Mouse (Mus musculus): ENCODE measurements around the gene Ddn. TPM values are rescaled to one million over a fixed set of nuclear protein-coding genes. Genes with fewer than 3 reads are reported as not detected.

Gene Ddn
- total RNA-seq, 2 experiments from 2014 or later: 0.22 to 0.35 TPM

GRCm38 (mm10) chr15:98802926-98803325 lies 6.4 kb downstream of the Ddn start:
- DNase-seq: no peak
- intact Hi-C loops (cut with DNase I): no loop called here

- intact Hi-C loops (cut with DNase I): loop anchor here (2.0 kb wide), 1 partner anchor 135 kb away; no protein-coding TSS in a partner anchor
- DNase-seq: peak; percentile 78 to 89
These were observed 9.9 kb downstream of the Ddn start for GRCm38 (mm10) chr15:98799396-98799795.

DNA sequence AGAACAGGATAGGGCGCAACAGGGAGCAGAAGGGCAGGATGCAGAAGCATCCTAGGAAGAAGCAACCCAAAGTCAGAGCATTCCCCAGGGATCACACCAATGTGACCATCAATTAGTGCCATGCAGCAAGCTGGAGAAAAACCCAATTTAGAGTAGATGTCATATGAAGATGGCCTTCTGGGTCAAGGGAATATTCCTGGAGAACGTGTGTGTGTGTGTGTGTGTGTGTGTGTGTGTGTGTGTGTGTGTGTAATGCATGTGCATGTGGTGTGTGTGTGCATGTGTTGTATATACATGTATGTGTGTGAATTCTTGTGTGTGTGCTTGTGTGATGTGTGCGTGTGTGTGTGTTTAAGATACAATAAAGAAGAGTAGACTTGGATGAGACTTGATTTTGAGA lies 10.4 kb downstream of the Ddn start:
- intact Hi-C loops (cut with DNase I): loop anchor here (2.0 kb wide), 1 partner anchor 134 kb away; no protein-coding TSS in a partner anchor

DNA sequence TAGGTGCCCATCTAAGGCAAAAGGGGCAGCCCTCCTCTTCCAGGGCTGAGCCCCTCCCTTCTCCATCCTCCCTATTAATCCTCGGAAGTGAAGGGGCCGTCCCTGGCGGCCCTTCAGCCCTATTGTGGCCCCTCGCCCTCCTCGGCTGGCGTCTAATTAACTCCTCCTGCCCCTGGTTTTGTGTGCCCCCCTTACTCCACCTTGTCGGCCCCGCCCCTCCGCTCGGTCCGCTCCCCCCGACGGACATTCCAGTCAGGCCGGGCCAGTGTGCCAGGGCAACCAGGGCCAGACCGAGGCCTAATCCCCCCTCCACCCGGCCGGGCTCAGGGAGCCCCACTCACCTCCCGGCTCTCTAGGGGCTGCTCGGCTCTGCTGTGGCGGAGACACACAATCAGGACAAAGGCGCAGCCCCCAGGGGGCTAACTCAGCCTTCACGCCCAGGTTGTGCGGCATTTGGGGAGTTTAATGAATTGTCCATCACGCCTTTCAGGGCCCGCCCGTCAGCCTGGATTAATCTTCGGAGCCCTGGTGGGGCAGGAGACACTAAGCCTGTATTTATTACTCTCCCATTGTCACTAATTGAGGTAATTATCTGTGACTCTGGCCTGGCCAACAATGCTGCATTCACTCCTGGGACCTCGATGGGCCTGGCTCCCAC lies 11.3 kb downstream of the Ddn start:
- DNase-seq: no peak
- intact Hi-C loops (cut with DNase I): loop anchor here (2.0 kb wide), 1 partner anchor 133 kb away; no protein-coding TSS in a partner anchor

More for the DNA sequence above, 10.4 kb downstream of the Ddn start:
- no peak for DNase-seq

- intact Hi-C loops (cut with DNase I): no loop called here
These were observed 12.3 kb downstream of the Ddn start for GRCm38 (mm10) chr15:98796803-98797595.

DNA sequence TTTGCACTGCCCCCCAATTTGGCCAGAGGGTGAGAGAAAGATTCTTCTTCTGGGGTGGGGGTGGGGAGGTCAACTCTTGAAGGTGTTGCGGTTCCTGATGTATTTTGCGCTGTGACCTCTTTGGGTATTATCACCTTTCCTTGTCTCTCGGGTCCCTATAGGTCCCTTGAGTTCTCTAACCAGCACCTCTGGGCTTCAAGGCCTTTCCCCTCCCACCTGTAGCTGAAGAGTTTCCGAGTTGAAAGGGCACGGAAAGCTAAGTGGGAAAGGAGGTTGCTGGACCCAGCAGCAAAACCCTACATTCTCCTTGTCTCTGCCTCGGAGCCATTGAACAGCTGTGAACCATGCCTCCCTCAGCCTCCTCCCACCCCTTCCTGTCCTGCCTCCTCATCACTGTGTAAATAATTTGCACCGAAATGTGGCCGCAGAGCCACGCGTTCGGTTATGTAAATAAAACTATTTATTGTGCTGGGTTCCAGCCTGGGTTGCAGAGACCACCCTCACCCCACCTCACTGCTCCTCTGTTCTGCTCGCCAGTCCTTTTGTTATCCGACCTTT lies 16.1 kb downstream of the Ddn start:
- intact Hi-C loops (cut with DNase I): loop anchor here (5.0 kb wide), 1 partner anchor 81 kb away; no protein-coding TSS in a partner anchor

More at GRCm38 (mm10) chr15:98796803-98797595, 12.3 kb downstream of the Ddn start:
- DNase-seq: no peak

DNA sequence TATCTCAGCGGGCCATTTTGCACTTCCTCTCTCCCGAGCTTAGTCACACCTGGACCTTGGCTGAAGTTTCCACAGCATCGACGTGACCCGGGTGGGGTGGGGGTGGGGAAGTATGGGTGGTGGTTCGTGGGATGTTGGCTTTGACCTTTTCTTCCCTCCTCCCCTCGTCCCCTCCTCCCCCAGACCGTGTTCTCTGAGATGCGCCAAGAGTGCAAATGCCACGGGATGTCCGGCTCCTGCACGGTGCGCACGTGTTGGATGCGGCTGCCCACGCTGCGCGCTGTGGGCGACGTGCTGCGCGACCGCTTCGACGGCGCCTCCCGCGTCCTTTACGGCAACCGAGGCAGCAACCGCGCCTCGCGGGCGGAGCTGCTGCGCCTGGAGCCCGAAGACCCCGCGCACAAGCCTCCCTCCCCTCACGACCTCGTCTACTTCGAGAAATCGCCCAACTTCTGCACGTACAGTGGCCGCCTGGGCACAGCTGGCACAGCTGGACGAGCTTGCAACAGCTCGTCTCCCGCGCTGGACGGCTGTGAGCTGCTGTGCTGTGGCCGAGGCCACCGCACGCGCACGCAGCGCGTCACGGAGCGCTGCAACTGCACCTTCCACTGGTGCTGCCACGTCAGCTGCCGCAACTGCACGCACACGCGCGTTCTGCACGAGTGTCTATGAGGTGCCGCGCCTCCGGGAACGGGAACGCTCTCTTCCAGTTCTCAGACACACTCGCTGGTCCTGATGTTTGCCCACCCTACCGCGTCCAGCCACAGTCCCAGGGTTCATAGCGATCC lies 16.9 kb downstream of the Ddn start:
- intact Hi-C loops (cut with DNase I): loop anchor here (5.0 kb wide), 1 partner anchor 80 kb away; no protein-coding TSS in a partner anchor
- no peak for DNase-seq

More for the DNA sequence above, 16.1 kb downstream of the Ddn start:
- no peak for DNase-seq

DNA sequence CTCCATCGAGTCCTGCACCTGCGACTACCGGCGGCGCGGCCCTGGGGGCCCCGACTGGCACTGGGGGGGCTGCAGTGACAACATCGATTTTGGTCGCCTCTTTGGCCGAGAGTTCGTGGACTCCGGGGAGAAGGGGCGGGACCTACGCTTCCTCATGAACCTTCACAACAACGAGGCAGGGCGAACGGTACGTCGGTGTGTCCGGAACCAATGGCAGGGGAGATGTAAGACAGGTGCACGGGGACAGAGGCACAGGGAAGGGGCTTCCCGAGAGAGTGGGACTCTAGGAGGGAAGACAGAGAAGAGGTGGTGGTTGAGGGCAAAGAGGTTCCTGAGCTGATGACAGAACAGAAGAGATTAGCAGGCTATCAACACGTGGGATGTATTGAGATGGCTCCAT lies 17.5 kb downstream of the Ddn start:
- no peak for DNase-seq
- intact Hi-C loops (cut with DNase I): loop anchor here (5.0 kb wide), 1 partner anchor 79 kb away; no protein-coding TSS in a partner anchor

DNA sequence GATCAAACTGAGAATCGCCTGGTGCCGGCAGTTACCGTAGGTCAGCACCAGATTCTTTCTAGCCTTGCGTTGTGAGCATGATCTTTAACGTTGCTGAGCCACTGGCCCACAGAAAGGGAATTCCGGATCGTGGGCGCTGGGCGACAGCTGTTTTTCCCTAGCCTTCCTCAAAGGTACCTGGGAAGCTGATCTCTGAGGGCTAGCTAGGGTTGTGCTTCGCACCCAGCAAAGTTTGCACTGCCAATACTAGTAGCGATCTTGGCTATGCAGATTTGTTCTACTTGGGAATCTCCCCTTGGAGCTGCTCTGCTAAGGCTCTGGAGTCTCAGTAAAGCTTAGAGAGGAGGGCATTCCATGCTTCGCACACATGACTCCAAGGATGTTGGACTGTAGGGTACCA lies 18.1 kb downstream of the Ddn start:
- DNase-seq: no peak
- intact Hi-C loops (cut with DNase I): loop anchor here (5.0 kb wide), 1 partner anchor 79 kb away; no protein-coding TSS in a partner anchor

DNA sequence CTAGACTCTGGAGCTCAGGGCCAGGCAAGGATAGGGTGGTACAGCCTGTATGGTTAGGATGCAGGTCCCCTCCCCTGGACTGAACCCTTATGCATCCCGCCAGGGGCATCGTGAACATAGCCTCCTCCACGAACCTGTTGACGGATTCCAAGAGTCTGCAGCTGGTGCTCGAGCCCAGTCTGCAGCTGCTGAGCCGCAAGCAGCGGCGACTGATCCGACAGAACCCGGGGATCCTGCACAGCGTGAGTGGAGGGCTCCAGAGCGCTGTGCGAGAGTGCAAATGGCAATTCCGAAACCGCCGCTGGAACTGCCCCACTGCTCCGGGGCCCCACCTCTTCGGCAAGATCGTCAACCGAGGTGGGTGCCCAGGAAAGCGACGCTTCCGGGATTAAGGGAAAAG lies 18.5 kb downstream of the Ddn start:
- DNase-seq: peak in 1 of 2 experiments; percentile 9
- intact Hi-C loops (cut with DNase I): loop anchor here (5.0 kb wide), 1 partner anchor 78 kb away; no protein-coding TSS in a partner anchor

- DNase-seq: peak; percentile 67 to 70
- intact Hi-C loops (cut with DNase I): loop anchor here (5.0 kb wide), 1 partner anchor 78 kb away; no protein-coding TSS in a partner anchor
These were observed 19.4 kb downstream of the Ddn start, which contains the start of gene Wnt1 for GRCm38 (mm10) chr15:98789661-98790535. Gene Wnt1 (plus strand): TSS chr15:98789857.

- peak in 1 of 2 experiments; percentile 7 for DNase-seq
- intact Hi-C loops (cut with DNase I): no loop called here
These were observed 20.2 kb downstream of the Ddn start for GRCm38 (mm10) chr15:98788972-98789660.

DNA sequence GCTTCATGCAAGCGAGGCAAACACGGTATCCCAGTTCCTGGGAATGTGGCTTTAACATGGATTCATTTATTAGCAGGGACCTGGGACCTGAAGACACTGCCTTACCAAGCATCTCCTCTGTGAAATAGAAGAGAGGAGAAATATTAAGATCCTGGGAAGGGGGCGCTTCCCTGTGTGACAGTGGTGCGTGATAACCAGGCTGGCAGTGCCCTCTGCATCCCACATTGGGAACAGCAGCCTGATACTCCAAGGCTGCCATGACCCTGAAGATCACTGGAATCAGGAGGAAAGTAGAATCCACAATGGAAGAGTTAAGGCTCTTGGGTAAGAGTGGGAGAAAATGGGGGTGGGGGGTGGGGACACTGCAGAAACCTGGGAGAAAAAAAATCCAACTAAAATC lies 21.4 kb downstream of the Ddn start:
- intact Hi-C loops (cut with DNase I): no loop called here
- DNase-seq: no peak

- intact Hi-C loops (cut with DNase I): no loop called here
- DNase-seq: no peak
These were observed 23.5 kb downstream of the Ddn start for GRCm38 (mm10) chr15:98785744-98786143.

GRCm38 (mm10) chr15:98781166-98781565 lies 28.1 kb downstream of the Ddn start:
- DNase-seq: no peak
- intact Hi-C loops (cut with DNase I): no loop called here

DNA sequence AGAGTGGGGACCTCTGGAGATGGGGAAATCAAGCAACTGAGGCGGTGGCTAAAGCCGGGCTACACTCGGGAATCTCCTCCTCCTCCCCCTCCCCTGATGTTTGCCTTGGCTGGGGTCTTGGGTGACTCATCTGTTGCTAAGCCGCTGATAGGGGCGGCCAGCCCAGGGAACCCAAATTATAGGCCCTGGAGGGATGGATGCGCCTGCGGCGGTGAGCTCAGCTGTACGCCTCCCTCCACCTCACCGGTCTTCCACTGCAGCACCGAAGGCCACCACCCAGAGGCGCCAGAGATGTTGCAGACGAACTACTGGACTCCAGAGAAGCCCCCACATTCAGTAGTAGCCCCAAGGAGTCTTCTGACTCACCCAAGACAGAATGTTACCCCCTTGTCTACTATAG lies 28.7 kb downstream of the Ddn start:
- peak; percentile 53 to 61 for DNase-seq
- intact Hi-C loops (cut with DNase I): no loop called here

DNA sequence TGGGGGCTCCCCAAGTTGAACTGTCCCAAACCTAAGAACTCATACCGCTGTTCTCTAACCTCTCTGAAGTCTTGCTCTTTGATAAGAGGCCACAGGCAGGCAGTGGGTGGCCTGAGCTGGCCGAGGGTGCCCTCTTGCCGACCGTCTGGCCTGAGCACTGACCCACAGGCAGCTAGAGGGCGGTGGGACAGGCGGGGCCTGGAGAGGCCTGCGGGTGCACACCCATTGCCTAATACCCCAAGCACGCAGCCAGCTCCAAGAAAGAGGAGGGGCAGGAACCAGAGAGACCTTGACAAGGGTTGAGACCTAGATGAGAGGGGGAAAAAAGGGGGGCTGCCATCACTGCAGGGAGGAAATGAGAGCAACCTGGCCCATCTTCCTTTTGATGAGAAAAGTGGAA lies 29.2 kb downstream of the Ddn start:
- intact Hi-C loops (cut with DNase I): no loop called here
- peak in 1 of 2 experiments; percentile 36 for DNase-seq

- intact Hi-C loops (cut with DNase I): no loop called here
- no peak for DNase-seq
These were observed 30.5 kb downstream of the Ddn start for GRCm38 (mm10) chr15:98778806-98779205.
